Mouse (Mus musculus) hindbrain, embryonic 14.5 days (tissue): ENCODE measurements at regions not wholly inside any gene's neighbourhood (a gene's known extent, or its start where the extent isn't known, plus 50 kb on each side); places are given as distances from the start of the nearest gene placed in this dataset.
A peak's percentile ranks its signal among the peaks of the same experiment; 100 is the strongest.

Experiments used
- ATAC-seq: fragments of 200-750 bp; cut with Nextera tagmentation; 2 replicates; pipeline ENCODE4 v1.8.0; 2017; ENCODE audit warnings: moderate number of reproducible peaks, mild to moderate bottlenecking, moderate TSS enrichment, moderate library complexity; ENCODE audit not compliant: low FRiP score
- DNase-seq: peaks from one replicate; pipeline ENCODE4 v3.0.0-alpha.2; 2015; ENCODE audit warnings: low spot score
- H3K27ac ChIP-seq: fragments of 300-500 bp; sonication (generic); 2 replicates; pipeline ENCODE4 v1.5.1; 2014; ENCODE audit warnings: mild to moderate bottlenecking, moderate library complexity
- H3K27me3 ChIP-seq: fragments of 300-500 bp; sonication (generic); 2 replicates; pipeline ENCODE4 v1.6.1; 2014; ENCODE audit warnings: mild to moderate bottlenecking, low read length, mixed read lengths; ENCODE audit not compliant: control insufficient read depth, insufficient read depth
- H3K36me3 ChIP-seq: fragments of 300-500 bp; sonication (generic); replicated peaks from 2 replicates; pipeline ENCODE4 v1.6.1; 2014; ENCODE audit not compliant: control insufficient read depth, insufficient read depth
- H3K4me1 ChIP-seq: fragments of 300-500 bp; sonication (generic); replicated peaks from 2 replicates; pipeline ENCODE4 v1.6.1; 2014; ENCODE audit warnings: antibody characterized with exemption, low read length, mixed read lengths; ENCODE audit not compliant: control insufficient read depth, insufficient read depth
- H3K4me2 ChIP-seq: fragments of 300-500 bp; sonication (generic); replicated peaks from 2 replicates; pipeline ENCODE4 v1.6.1; 2014; ENCODE audit warnings: mild to moderate bottlenecking, moderate library complexity
- H3K4me3 ChIP-seq: fragments of 300-500 bp; sonication (generic); replicated peaks from 2 replicates; pipeline ENCODE4 v1.5.1; 2014; ENCODE audit warnings: mild to moderate bottlenecking, low read length
- H3K9ac ChIP-seq: fragments of 300-500 bp; sonication (generic); 2 replicates; pipeline ENCODE4 v1.6.1; 2014
- H3K9me3 ChIP-seq: fragments of 300-500 bp; sonication (generic); 2 replicates; pipeline ENCODE4 v1.6.1; 2016; ENCODE audit warnings: low read length; ENCODE audit not compliant: control insufficient read depth

DNA sequence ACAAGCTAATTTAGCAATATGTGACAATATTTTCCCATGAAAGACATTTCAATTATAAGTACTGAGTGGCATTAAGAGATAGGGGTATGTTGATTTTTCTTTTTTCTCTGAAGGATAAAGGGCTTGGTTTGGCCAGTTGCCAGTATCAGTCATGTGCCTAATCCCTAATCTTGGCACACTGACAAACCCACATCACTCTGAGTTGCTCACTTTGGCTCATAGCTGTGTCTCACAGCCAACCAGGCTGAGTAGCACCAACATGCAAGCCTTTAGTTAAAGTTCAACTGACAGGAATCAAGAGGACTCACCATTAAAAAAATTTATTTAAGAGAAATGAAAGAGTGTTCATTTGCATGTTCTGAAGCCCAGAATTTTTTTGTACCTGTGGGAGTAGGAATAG lies 1861.1 kb upstream of the Cntnap5a start:
- Histone ChIP-seq H3K27me3 (no peaks in the 10 kb centered on the region), H3K4me3 (no peak overlapping the region), H3K9ac (no peak overlapping the region), H3K4me2 (no peak overlapping the region), H3K36me3 (no peaks in the 10 kb centered on the region), H3K4me1 (no peaks in the 10 kb centered on the region), H3K27ac (no peak overlapping the region), H3K9me3 (no peaks in the 10 kb centered on the region)
- DNase-seq (peak; percentile 32), ATAC-seq (peak; percentile 37; the same call in 1 of the 2 replicates)

DNA sequence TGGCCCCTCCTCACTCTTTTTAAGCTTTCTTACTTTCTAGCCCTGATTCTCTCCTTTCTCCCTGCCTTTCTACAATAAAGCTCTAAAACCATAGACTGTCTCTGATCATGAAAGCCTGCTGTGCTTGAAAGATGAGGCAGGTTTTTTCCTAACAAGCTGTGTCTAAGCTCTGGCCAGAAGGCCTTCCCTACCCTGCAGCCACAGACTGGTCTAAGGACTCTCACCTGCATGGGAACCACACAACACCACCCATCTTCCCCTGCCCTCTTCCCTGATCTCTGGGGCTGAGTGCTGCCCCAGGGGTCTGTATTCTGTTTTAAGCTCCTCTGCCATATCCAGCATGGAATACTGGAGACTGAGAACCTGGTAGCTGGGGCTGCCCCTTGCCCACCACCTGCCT lies 1832.1 kb upstream of the Cntnap5a start:
- Histone ChIP-seq H3K9me3 (no peaks in the 10 kb centered on the region), H3K27me3 (no peaks in the 10 kb centered on the region), H3K4me3 (no peak overlapping the region), H3K4me1 (no peaks in the 10 kb centered on the region), H3K27ac (no peak overlapping the region), H3K4me2 (no peak overlapping the region), H3K9ac (no peak overlapping the region), H3K36me3 (no peaks in the 10 kb centered on the region)
- ATAC-seq (0 out of 2 replicates have a peak, but pooled peaks have one; percentile 27), DNase-seq (no peak)
